Mouse (Mus musculus) hindbrain, embryonic 14.5 days (tissue): Measurements from ENCODE around the gene Lrrc45. TPM values are rescaled to one million over a fixed set of nuclear protein-coding genes. Genes with fewer than 3 reads are reported as not detected.
"Not testable (repeated sequence)": the region's sequence is repeated elsewhere in the genome, so short reads cannot be mapped to it uniquely, and the experiment has no call there.

Source experiments
- ATAC-seq: fragments of 200-750 bp; cut with Nextera tagmentation; 2 replicates; pipeline ENCODE4 v1.8.0; 2017; ENCODE audit warnings: moderate number of reproducible peaks, mild to moderate bottlenecking, moderate TSS enrichment, moderate library complexity; ENCODE audit not compliant: low FRiP score
- DNase-seq: peaks from one replicate; pipeline ENCODE4 v3.0.0-alpha.2; 2015; ENCODE audit warnings: low spot score
- H3K27ac ChIP-seq: fragments of 300-500 bp; sonication (generic); 2 replicates; pipeline ENCODE4 v1.5.1; 2014; ENCODE audit warnings: mild to moderate bottlenecking, moderate library complexity
- H3K27me3 ChIP-seq: fragments of 300-500 bp; sonication (generic); 2 replicates; pipeline ENCODE4 v1.6.1; 2014; ENCODE audit warnings: mild to moderate bottlenecking, low read length, mixed read lengths; ENCODE audit not compliant: control insufficient read depth, insufficient read depth
- H3K36me3 ChIP-seq: fragments of 300-500 bp; sonication (generic); replicated peaks from 2 replicates; pipeline ENCODE4 v1.6.1; 2014; ENCODE audit not compliant: control insufficient read depth, insufficient read depth
- H3K4me1 ChIP-seq: fragments of 300-500 bp; sonication (generic); replicated peaks from 2 replicates; pipeline ENCODE4 v1.6.1; 2014; ENCODE audit warnings: antibody characterized with exemption, low read length, mixed read lengths; ENCODE audit not compliant: control insufficient read depth, insufficient read depth
- H3K4me2 ChIP-seq: fragments of 300-500 bp; sonication (generic); replicated peaks from 2 replicates; pipeline ENCODE4 v1.6.1; 2014; ENCODE audit warnings: mild to moderate bottlenecking, moderate library complexity
- H3K4me3 ChIP-seq: fragments of 300-500 bp; sonication (generic); replicated peaks from 2 replicates; pipeline ENCODE4 v1.5.1; 2014; ENCODE audit warnings: mild to moderate bottlenecking, low read length
- H3K9ac ChIP-seq: fragments of 300-500 bp; sonication (generic); 2 replicates; pipeline ENCODE4 v1.6.1; 2014
- H3K9me3 ChIP-seq: fragments of 300-500 bp; sonication (generic); 2 replicates; pipeline ENCODE4 v1.6.1; 2016; ENCODE audit warnings: low read length; ENCODE audit not compliant: control insufficient read depth
- WGBS: fragments of 180-500 bp; shearing (Covaris S2); extraction: QIAGEN DNeasy Blood & Tissue Kit; methylation state at CpG from one replicate; pipeline ENCODE4 v1.1.7; 2014; 5-methylcytosine and 5-hydroxymethylcytosine counted together
- polyA plus RNA-seq: library from polyadenylated mRNA; unstranded; fragments of >200 nt; fragmentation: Nextera tagmentation; extraction: Ambion mirVana; gene quantifications from 2 replicates; pipeline ENCODE4 v1.2.1, GENCODE M21; 2014

Lrrc45 gene
- polyA plus RNA-seq, 1 experiment from 2014 or later, result 56.5 TPM

GRCm38 (mm10) chr11:120729432-120730050, 15.8 kb downstream of the Lrrc45 start:
- not testable (repeated sequence) for H3K4me1 ChIP-seq

GRCm38 (mm10) chr11:120730331-120730870, 16.7 kb downstream of the Lrrc45 start:
- Histone ChIP-seq H3K9me3 (no peaks in the 10 kb centered on the region), H3K4me1 (peaks cover 9% of the 10 kb centered on the region), H3K36me3 (peaks cover under 1% of the 10 kb centered on the region), H3K4me3 (no peak overlapping the region), H3K4me2 (no peak overlapping the region), H3K27me3 (no peaks in the 10 kb centered on the region), H3K27ac (no peak overlapping the region), H3K9ac (no peak overlapping the region)
- 88% methylated on average over 10 of the region's 10 CpGs for WGBS
- ATAC-seq, result no peak
- DNase-seq, result no peak

More at GRCm38 (mm10) chr11:120729432-120730050, 15.8 kb downstream of the Lrrc45 start:
- H3K9me3 ChIP-seq, DNase-seq, H3K27ac ChIP-seq, H3K36me3 ChIP-seq, H3K27me3 ChIP-seq, H3K4me3 ChIP-seq, H3K9ac ChIP-seq, ATAC-seq: not testable (repeated sequence)
- 4% methylated on average over 18 of the region's 21 CpGs for WGBS
- H3K4me2 ChIP-seq, result peak overlapping the region; percentile 28

GRCm38 (mm10) chr11:120731395-120731794, 17.7 kb downstream of the Lrrc45 start:
- no peak for ATAC-seq
- Histone ChIP-seq H3K27me3 (no peaks in the 10 kb centered on the region), H3K4me1 (peaks cover 5% of the 10 kb centered on the region), H3K9ac (no peak overlapping the region), H3K27ac (no peak overlapping the region), H3K4me2 (no peak overlapping the region), H3K4me3 (no peak overlapping the region), H3K36me3 (no peaks in the 10 kb centered on the region), H3K9me3 (no peaks in the 10 kb centered on the region)
- no peak for DNase-seq
- WGBS, result 88% methylated on average over 1 of the region's 1 CpGs

- Histone ChIP-seq H3K4me2 (no peak within 1 kb of the TSS), H3K36me3 (no peaks in the 10 kb centered on the region), H3K4me3 (no peak within 1 kb of the TSS), H3K27ac (no peak within 1 kb of the TSS), H3K27me3 (no peaks in the 10 kb centered on the region), H3K4me1 (no peaks in the 10 kb centered on the region), H3K9ac (no peak within 1 kb of the TSS), H3K9me3 (no peaks in the 10 kb centered on the region)
- DNase-seq, result no peak
- WGBS, result 86% methylated on average over 12 of the region's 12 CpGs
- no peak for ATAC-seq
Observed at GRCm38 (mm10) chr11:120731858-120732680, 18.3 kb downstream of the Lrrc45 start, which contains the start of gene Cbr2. TSS of gene Cbr2 (minus strand) at chr11:120732114.

GRCm38 (mm10) chr11:120733521-120733920, 19.8 kb downstream of the Lrrc45 start:
- DNase-seq, result no peak
- no peak for ATAC-seq
- H3K27ac ChIP-seq, result no peak overlapping the region
- no peaks in the 10 kb centered on the region for H3K4me1 ChIP-seq
- no peak overlapping the region for H3K9ac ChIP-seq
- 55% methylated on average over 6 of the region's 6 CpGs for WGBS
- no peaks in the 10 kb centered on the region for H3K27me3 ChIP-seq
- H3K9me3 ChIP-seq, result no peaks in the 10 kb centered on the region
- no peaks in the 10 kb centered on the region for H3K36me3 ChIP-seq
- H3K4me2 ChIP-seq, result no peak overlapping the region
- no peak overlapping the region for H3K4me3 ChIP-seq

- no peaks in the 10 kb centered on the region for H3K4me1 ChIP-seq
- ATAC-seq, result no peak
- no peak overlapping the region for H3K9ac ChIP-seq
- H3K27ac ChIP-seq, result no peak overlapping the region
- 79% methylated on average over 6 of the region's 6 CpGs for WGBS
- no peaks in the 10 kb centered on the region for H3K27me3 ChIP-seq
- no peaks in the 10 kb centered on the region for H3K36me3 ChIP-seq
- H3K4me3 ChIP-seq, result no peak overlapping the region
- H3K9me3 ChIP-seq, result no peaks in the 10 kb centered on the region
- DNase-seq, result no peak
- no peak overlapping the region for H3K4me2 ChIP-seq
Observed at GRCm38 (mm10) chr11:120736424-120736823, 22.7 kb downstream of the Lrrc45 start.

- Histone ChIP-seq H3K27ac (no peak overlapping the region), H3K9me3 (no peaks in the 10 kb centered on the region), H3K4me2 (no peak overlapping the region), H3K4me3 (no peak overlapping the region), H3K9ac (no peak overlapping the region), H3K36me3 (no peaks in the 10 kb centered on the region), H3K4me1 (no peaks in the 10 kb centered on the region), H3K27me3 (no peaks in the 10 kb centered on the region)
- 91% methylated on average over 5 of the region's 5 CpGs for WGBS
- no peak for ATAC-seq
- no peak for DNase-seq
Observed at GRCm38 (mm10) chr11:120740981-120741380, 27.3 kb downstream of the Lrrc45 start.

GRCm38 (mm10) chr11:120744121-120744701, 30.5 kb downstream of the Lrrc45 start:
- DNase-seq (no peak), ATAC-seq (no peak)
- no peaks in the 10 kb centered on the region for H3K36me3 ChIP-seq
- no peak overlapping the region for H3K9ac ChIP-seq
- no peaks in the 10 kb centered on the region for H3K9me3 ChIP-seq
- no peak overlapping the region for H3K27ac ChIP-seq
- H3K27me3 ChIP-seq, result no peaks in the 10 kb centered on the region
- no peaks in the 10 kb centered on the region for H3K4me1 ChIP-seq
- 83% methylated on average over 7 of the region's 7 CpGs for WGBS
- no peak overlapping the region for H3K4me3 ChIP-seq
- no peak overlapping the region for H3K4me2 ChIP-seq

- H3K36me3 ChIP-seq, result no peaks in the 10 kb centered on the region
- WGBS, result 87% methylated on average over 4 of the region's 4 CpGs
Observed at GRCm38 (mm10) chr11:120747974-120748373, 34.2 kb downstream of the Lrrc45 start.

More at GRCm38 (mm10) chr11:120747974-120748373, 34.2 kb downstream of the Lrrc45 start:
- ATAC-seq (no peak), DNase-seq (no peak)
- no peak overlapping the region for H3K4me3 ChIP-seq
- no peaks in the 10 kb centered on the region for H3K4me1 ChIP-seq
- no peaks in the 10 kb centered on the region for H3K9me3 ChIP-seq
- H3K9ac ChIP-seq, result no peak overlapping the region
- H3K4me2 ChIP-seq, result no peak overlapping the region
- no peaks in the 10 kb centered on the region for H3K27me3 ChIP-seq
- no peak overlapping the region for H3K27ac ChIP-seq
